Mouse (Mus musculus): Measurements from ENCODE around the gene Ampd3. TPM values are rescaled to one million over a fixed set of nuclear protein-coding genes. Genes with fewer than 3 reads are reported as not detected.
A peak's percentile ranks its signal among the peaks of the same experiment; 100 is the strongest.

Ampd3 gene
- total RNA-seq, 2 experiments from 2014 or later, result 13.9 to 14.7 TPM

DNA sequence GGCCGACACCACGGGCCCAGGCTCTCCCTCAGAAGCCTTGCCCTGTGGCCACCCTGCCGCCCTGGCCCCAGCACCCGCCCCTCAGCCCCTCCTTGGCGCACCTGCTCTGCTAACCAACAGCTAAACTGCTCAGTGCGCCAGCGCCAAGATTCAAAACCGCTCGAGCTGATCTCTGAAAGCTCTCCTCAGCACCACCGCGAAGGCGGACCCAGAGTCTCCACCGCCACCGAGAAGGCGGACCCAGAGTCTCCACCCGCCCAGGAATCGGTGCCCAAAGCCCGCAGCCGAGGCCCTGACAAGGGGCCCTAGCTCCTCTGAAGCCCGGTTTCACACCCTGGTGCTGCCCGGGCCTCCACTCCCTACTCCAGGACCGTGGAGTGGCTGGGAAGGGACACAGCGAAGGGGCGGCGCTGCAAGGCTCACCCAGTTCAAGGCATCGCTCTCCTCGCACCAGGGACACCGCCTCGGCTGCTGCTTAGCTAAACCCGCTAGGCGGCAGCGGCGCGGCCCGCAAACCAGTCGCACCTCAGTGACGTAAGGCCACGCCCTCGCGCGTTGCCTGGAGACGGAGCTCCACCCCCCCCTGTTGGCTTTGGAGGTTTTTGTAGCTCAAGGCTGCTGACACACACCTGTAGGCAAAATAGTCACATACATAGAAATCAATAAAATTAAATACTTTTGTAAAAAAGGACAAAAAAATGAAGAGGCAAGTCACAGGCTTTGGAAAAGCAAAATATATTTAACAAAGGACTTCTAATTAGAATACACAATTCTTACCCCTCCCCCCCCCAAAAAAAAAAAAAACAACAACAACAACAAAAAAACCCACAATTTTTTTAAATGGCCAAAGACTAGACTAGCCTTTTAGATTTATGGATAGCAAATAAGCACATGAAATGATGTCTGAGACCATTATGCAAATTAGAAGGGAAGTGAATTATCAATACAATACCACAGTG is 76.2 kb downstream of the Ampd3 start, which contains the start of gene Rnf141:
TSS of gene Rnf141 (minus strand) at position 542 of the 959 bp plus-strand sequence.
- peak; percentile 94 to 95 for DNase-seq

DNA sequence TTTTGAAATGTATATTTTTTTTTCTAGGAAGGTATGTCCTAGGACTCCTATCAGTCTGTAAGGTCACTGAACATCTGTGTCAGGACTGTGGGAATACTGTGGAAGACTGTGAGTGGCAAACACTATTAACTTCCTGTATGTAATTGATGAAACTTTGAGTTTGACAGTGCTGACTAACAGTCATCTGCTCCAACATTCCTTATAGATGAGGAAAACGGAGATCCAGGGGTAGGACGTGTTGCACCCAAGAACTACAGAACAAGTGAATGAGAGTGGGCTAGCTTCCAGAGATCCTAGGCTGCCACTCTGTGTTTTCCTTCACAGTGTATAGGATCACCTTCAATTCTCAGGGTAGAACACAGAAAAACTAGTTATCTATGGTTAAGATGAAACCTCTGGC is 79.3 kb downstream of the Ampd3 start:
- DNase-seq, result no peak

DNA sequence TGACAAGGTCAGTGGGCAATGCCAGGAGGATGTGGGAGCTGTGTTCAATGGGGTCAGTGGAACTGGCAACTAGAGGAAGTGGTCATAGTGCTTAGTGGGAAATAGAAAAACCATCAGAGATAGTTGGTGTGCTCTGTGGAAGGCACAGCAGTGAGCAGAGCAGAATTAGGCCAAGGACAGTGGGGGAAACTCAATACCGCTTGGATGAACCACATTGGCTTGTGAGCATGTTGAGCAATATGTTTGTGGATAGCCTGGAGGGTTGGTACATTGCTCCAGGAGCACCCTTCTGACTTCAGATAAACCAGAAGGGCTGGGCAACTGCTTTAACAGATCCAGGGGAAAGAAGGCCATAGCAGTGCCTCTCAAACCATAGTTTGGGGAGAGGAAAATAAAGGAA is 80.4 kb downstream of the Ampd3 start:
- DNase-seq, result peak; percentile 33 to 45

DNA sequence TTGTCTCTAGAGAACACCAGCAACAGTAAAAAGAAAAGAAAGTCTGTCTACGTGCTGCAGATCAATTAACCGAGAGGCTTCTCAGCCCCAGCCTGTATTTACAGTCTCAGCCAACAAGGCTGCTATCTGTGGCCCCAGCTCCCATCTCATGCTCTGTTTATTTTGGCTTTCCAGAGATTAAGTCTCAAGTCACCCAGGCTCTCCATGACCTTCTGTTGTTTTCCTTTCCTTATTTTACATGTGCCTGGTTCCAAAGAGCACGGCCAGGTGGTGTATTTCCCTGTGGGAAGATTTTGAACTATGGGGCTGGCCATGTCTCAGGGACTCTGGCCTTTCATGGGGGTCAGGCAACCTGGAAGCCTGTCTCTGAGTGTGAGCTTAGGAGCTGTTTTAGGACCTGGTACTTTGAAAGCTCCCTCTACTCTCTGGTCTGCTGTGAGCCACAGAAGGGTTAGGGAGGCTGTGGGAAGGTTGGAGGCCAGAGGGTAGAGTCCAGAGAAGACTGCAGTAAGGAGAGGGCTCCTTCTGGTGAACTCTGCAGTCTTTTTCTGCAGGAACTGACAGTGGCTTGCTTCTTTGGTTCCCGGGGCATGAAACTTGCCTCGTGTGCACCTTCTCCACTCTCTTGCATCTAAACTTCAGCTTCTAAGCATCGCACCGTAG is 83.7 kb downstream of the Ampd3 start:
- no peak for DNase-seq

DNA sequence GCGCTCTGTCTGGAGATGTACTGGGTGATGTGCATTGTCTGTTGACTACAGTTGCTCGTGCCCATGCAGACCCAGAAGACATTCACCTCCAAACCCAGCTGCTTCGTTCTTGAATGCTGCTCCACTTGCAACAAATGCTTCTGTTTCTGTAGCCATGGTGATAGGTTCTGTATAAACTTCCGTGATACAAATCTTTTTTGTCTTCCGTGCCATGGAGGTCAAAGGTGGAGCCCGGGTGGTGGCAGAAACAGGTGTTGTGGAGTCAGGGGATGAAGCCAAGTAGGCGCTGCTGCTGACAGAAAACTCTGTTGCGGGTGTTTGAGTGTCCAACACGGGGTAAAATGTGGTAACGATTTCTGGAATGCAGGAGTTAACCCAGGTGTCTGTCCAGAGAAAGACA is 85.6 kb downstream of the Ampd3 start:
- peak in 1 of 2 experiments; percentile 31 for DNase-seq

DNA sequence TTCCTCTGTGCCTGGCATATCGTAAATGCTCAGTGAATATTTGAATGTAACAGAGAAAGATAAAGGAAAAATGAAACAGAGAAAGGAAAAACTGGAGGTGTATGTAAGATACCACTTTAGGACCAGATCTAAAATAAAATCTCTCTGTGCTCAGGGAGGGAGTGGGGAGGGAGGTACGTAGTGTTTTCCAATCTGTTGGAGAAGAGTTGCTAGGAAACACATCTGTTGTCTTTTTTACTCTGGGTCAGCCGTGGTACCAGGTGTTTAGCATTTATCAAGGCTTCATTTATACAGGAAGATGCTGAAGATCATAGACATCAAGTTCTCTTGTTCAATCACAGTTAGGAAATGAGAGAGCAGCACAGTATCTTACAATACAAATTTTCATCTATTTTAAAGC is 86.5 kb downstream of the Ampd3 start:
- no peak for DNase-seq

DNA sequence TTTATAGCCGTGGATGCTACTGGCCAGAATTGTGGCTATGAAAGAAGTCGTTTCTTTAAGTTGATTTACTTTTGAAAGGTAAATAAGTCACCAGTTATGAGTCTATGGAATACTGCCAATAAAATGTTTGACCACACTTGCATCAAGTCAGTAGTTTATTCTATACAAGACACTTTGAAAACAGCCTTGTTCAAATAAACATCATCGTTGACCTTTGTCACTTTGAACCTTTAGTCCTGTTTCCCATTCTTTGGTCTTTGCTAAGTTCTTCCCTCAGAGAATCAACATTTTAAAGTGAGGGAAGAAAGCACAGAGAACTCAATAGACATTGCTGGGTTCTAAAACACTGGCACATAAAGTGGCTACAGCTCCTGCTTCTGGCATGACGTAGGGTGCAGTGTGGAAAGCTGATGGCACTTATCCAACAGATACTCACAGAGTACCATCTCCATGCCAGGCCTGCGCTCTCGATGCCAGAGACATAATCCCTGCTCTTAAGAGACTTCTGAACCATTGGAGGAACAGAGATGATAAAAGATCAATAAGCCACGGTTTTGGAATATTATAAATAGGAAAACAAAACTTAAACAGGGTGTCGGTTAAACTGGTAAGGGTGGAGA is 87.0 kb downstream of the Ampd3 start:
- peak; percentile 37 to 43 for DNase-seq

DNA sequence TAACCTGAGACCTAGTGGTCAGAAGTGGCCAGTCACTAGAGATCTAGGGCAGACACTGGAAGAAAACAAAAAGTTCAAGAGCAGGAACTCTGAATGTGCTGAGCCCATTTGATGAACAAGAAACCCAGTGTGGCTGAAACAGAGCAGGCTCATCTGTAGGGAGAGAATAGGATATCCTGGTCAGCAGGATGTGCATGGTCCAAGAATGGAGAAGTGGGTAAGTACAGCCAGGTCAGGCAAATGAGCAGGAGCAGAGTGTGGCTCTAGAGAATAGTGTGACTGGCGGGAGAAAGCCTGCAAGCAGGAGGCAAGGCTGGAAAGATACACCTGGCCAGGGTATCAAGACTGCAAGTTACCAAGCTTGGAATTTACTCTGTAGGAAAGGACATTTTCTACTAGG is 87.6 kb downstream of the Ampd3 start:
- no peak for DNase-seq

DNA sequence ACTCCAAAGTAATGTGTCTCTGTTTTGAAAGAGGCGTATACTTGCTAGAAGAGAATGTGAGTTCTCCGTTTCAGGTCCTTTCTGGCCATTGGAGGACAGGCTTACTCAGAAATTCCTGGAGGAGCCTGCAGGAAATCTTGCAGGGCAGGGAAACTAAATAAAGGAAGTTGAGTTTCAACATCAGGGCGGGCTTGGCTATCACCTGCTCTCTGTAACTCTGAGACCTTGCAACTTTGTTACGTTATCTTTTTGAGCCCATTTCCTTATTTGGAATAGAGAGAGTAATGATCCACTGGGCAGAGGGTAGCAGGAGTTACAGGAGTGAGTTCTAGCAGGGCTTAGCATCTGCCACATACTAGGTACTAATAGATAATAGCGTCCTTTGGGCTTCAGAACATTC is 92.1 kb downstream of the Ampd3 start:
- no peak for DNase-seq

Small RNA genes within 50 kb of the gene (microRNA-seq; reads per million reads assigned to microRNA genes)
- gene Gm47282, result not detected

Other genes starting within 250 kb of the Ampd3 start
- gene Sbf2, start 153.3 kb upstream of the Ampd3 start, total RNA-seq (2021), result 10 to 100 TPM; 44.8 to 48.5 TPM
- 10 to 100 TPM; 13.6 to 13.7 TPM for gene Adm, start 140.5 kb upstream of the Ampd3 start, total RNA-seq (2021)
- gene Rnf141, start 76.3 kb downstream of the Ampd3 start, total RNA-seq (2021), result 10 to 100 TPM; 46.8 to 76.2 TPM
- 10 to 100 TPM in 1 of 2 experiments, 1 to 10 TPM in 1; 7.2 to 15.7 TPM for gene Lyve1, start 95.0 kb downstream of the Ampd3 start, total RNA-seq (2021)
- 10 to 100 TPM; 10.8 to 16.3 TPM for gene Mrvi1, start 214.3 kb downstream of the Ampd3 start, total RNA-seq (2021)